Mouse (Mus musculus): ENCODE data around the gene Cd3g.
"Not testable (repeated sequence)": the region's sequence is repeated elsewhere in the genome, so short reads cannot be mapped to it uniquely, and the experiment has no call there.

Gene Cd3g

DNA sequence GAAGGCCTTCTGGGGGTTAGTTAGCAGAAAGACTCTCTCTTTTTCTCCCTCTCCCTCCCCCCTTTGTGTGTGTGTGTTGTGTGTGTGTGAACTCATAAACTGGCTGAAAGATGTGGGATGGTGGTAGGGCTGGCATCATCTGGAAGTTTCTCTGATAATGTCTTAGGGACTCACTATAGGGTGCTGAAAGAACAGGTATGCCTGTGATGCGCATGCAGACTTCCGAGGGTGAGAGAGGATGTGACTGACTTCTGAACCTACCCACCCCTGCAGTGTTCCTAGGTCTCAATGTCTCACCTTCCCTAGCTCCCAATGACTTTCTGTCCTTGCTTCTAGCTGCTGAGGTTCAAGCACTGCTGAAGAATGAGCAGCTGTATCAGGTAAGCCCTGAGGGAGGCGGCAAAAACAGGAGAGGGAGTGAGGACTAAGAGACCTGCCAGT, 5.5 kb upstream of the Cd3g start:
- peak; percentile 51 for DNase-seq

DNA sequence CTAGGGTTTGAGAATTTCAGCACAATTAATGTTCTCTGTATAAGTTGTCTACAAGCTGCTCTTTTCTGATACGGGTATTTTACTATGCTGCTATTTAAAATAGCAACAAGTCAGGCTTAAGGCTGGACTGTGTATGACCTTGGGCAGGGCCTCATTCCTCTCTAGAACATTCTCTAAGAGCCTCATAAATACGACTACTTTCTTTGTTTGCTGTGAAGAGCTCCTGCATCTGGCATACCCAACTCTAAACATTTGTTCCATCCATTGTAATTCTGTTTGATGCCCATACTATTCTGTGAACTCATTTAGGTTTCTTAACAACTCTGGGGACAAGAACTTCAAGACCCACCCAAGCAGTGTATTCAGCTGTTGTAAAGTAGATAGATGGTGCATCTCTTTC, 2.8 kb upstream of the Cd3g start:
- no peak for DNase-seq

DNA sequence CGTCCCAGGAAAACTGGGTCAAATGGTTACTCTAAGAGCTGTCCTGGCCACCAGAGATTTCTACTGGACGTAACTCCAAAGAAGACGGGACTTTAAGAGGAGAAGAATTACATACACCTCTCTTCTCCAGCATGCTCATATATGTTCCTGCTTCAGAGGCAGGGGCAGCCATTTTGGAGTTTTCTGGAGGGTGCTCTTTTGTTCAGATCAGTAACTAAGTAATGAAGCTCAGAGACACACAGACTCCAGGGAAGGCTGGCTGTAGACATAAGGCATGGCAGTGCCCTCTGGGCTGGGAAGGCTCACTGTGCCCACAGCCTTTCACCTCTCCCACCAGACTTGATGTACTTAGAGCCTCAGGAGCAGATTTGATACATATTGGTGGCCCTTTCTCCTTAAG, 2.3 kb upstream of the Cd3g start:
- DNase-seq: peak; percentile 58

DNA sequence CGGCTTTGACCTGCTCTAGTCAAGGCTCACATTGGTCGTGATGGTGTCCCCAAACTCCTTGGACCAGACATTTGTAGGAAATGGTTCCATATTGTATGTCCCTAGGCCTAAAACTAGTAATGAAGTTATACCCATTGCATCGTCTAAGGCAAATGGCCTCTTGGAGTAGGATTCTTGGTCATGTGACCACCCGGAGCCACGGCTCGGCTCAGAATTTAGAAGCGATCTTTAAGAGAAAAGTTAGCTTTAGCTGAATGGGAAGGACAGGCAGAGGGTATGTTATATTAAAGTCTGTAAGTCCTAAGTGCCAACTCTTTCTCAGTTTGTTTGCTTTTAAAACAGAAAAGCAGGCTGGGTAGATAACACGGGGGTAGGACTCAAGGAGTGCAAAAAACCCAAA, 1.9 kb upstream of the Cd3g start:
- no peak for DNase-seq

DNA sequence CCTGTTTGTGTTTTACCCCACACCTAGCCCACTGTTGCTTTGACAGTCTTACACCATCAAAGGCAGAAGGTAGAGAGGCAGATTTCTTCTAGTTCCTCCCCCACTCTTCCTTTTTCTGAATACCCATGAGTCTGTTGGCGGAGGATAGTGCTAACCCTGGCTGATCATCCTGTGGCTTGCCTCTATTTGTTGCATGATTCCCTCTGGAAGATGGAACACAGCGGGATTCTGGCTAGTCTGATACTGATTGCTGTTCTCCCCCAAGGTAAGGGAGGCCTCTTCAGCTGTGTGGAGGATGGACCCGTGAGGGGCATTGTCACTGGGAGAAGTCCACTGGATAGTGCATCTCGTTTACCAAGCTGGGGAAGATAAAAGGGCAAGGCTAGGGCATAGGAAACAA, 1.4 kb upstream of the Cd3g start, which contains the start of gene Cd3d:
TSS of gene Cd3d (plus strand) at position 111 of the 400 bp plus-strand sequence.
- DNase-seq: peak; percentile 64

DNA sequence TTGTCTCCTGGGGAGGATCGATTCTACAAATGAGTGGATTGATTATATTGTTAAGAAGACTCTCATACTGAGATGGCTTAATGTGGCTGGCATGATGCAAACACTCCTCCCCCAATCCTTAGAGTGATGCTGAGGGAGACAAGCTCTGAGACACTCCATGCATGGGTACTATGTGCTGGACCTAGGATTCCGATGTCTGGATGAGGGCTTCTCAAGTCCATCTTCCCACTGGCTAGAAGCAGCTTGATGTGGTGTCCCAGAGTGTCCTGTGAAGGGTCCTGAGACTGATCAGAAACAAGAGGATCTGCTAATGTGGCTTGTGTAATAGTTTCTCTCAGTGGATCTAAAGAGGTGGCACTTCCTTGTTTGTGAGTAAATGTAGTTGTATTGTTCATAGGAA, 873 bp upstream of the Cd3g start:
- peak; percentile 48 for DNase-seq

DNA sequence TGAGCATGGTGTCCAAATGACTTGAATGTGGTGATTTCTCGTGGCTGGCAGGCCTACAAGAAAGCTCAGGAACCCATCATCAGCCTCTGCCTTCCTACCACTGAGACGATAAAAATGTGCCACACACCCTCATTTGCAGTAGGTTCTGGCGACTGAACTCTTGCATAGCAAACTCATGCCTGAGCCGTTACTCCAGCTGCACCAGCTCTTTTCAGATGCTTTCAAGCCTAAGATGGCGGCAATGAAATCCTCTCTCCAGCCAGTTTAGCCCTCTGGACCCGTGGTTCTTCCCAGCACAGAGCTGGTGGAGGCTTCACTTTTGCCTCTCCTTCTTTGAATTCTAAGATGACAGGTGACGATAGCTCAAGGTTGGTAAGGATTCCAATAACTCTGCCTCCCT, 425 bp downstream of the Cd3g start:
- DNase-seq: peak; percentile 63

DNA sequence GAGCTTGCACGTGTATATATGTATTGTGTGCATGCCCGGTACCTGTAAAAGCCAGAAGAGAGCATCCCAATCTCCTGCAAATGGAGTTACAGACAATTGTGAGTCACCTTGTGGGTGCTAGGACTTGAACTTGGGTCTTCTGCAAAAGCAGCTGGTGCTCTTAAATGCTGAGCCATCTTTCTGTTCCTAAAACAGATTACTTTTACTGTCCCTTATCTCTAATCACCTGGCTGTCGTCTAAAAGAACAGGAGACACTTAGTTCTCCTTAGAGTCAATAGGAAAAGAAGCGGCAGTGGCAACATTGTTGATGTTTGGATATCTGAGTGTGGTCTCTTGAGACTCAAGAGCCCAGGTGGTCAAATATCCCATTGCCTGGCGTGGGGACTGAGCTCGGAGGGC, 2.4 kb downstream of the Cd3g start:
- DNase-seq: no peak

DNA sequence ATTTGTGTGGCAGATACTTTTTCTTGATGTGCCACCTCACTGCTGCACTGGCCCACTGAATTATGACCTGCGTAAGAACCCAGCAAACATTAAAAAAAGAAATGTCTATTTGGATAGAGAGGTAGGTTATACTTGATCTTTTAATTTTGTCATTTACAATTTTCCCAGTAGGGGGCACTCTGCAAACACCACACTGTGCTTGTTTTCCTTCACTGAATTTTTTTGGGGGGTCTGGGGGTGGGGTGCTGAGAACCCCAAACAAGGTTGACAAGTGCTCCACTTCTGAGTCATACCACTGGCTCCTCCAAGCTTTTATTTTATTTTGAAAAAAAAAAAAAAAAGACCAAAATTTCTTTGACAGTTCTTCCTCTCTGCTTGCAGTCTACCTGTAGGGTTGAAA, 10.8 kb downstream of the Cd3g start:
- DNase-seq: no peak

DNA sequence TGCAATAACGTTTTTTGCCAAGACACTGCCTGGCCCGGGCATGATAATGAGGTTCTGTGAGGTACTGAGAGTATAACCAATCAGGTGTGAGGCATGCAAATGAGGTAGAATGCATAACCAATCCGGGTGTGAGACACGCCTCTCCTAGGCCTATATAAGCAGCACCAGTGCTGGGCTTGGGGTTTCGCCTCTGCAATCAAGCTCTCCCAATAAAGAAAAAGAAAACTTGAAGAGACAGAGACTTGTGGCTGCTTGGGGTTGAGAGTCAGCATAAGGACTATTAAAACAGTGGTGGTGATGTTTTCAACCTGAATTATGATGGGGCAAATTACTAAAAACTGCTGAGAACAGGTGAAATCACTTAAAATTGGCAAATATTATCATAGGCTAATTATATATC, 12.5 kb downstream of the Cd3g start:
- not testable (repeated sequence) for DNase-seq

DNA sequence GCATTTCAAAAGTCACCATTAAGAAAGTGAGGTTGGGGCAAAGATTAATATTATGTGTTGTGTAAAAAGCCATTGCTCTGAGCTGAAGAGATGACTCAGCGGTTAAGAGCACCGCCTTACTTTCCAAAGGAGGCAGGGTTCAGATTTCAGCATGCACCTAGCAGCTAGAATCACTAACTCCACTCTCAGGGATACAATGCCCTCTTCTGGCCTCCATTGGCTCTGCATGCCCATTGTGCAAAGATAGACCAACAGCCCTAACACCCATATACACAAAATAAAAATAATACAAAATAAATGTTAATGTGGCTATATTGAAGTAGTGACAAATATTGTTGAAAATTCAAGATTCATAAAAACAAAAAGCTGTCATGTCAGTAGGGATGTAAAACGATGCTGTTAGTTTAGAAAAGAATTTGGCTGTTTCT, 13.4 kb downstream of the Cd3g start:
- peak; percentile 90 for DNase-seq

DNA sequence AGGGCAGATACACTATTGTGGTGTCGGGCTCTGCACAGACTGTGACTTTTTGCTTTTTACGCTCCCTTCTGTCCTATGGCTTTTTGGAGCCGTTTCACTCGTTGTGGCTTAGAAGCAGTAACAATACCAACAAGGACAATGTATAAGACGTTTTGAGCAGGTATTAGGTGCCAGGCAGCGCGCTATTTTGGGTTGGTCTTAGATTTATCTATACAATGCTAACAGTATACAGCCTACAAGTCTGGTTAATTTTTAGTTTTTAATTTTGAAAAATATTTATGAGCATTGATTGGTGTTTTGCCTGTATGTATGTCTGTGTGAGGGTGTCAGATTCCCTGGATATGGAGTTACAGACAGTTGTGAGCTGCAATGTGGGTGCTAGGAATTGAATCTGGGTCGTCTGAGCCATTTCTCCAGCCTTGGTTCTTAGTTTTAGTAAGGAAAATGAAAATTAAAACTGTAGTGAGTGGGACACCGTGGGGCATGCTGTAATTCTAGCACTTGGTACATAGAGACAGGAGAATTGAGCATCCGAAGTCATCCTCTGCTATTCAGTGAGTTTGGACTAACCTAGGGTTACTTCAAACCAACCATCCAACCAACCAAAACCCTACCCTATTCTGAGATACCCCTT, 14.3 kb downstream of the Cd3g start:
- no peak for DNase-seq

DNA sequence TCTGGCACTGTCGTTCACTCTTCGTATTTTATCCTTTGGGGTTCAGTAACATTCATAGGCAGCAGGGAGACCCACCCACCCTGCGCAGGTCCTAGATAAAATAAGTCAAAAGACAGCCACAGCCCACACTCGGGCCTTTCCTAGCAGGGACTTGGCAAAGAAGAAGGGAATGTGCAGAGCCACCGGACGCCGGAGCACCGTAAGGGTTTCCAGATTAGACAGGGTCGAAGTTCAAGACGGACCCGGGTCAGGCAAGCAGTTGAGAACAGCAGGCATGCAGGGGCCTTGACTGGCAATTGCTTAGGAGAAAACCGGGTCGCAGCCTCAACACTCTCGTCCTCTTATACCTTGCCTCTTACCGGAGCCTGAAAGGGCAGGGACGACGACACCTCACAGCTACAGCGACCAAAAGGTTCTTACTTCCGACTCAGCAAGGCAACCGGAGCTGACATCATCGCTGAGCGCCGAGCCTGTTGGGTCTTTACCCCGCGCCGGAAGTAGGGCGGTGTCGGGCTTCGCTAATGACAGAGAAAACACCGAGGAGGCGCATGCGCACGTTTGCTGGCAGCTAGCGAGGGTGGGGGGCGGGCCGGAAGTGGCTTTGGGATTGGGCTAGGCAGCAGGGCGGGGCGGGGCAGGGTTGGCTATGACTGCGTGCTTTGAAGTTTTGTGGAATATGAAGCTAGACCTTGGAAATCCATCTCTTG, 15.0 kb downstream of the Cd3g start, which contains the start of gene Ube4a:
TSS of gene Ube4a (minus strand) at position 475 of the 707 bp plus-strand sequence.
- DNase-seq: peak; percentile 99

DNA sequence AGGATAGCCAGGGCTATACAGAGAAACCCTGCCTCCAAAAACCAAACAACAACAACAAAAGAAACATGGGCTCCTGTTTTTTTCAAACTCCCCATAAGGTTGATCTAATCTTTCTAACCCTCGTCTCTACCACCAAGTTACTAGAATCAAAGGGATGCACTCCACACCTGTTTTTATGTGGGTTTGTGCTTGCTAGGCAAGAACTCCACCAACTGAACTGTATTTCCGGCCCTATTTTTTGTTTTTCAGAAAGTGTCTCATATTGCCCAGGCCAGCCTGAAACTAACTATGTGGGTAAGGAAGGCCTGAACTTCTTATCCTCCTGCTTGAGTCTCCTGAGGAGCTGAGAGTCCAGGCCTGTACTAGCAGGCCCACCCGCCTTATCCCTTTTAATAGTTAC, 25.8 kb downstream of the Cd3g start:
- DNase-seq: no peak

DNA sequence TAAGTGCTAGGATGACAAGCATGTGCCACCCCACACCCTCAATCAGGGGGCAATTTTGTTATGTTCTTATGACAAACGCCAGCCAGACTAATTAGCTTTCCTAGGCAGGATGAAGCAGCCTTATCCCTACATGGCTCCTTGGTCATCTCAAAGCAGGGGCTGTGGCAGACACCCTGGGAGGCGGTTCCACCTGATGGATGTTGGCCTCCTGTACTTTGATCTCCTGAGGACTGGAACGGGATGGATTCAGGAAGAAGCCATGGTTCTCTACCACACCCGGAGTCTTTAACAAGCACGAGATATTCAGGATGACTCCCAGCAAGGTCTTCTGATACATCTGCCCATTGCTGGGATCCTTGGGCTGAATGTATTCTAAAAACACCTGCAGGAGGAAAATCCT, 32.4 kb downstream of the Cd3g start:
- no peak for DNase-seq

DNA sequence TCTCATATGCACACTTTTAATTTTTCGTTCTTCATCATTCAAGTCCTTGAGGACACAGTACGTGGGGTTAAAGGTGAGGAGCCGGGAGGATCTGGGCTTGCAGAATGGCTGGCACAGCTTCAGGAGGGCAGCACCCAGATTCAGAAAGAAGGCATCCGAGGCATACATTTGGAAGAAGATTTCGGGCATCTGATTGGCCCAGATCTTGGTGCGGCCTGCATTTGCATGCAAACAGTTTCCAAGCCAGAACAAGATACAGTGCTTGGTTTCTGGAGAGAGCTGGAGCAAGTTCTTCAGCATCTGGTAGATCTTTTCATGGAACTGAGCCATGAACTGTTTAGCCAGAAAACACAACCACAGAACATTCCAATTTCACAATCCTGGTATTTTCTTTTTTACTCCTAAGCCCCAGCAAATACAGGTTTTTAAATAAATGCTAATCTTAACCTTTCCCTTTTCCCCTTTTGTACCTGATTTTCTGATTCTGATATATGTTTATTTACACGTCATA, 34.0 kb downstream of the Cd3g start:
- DNase-seq: no peak

DNA sequence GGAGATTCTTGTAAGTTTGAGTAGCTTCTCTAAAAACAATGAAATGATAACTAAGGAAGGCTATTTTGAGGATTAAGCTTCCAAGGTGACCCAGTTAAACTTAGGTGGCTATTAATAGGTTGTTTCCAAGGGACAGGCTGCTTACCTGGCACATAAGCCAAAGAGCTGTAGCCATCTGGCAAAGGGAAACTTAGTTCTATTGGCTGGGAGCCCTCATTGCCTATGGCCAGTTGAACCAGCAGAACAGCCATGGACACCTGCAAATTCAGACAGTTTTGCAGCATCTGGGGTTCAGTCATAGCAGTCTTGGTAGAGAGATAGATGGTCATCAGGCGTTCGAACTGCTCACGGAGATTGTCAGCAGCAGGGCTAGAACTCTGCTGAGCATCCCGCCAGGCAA, 37.8 kb downstream of the Cd3g start:
- DNase-seq: no peak

DNA sequence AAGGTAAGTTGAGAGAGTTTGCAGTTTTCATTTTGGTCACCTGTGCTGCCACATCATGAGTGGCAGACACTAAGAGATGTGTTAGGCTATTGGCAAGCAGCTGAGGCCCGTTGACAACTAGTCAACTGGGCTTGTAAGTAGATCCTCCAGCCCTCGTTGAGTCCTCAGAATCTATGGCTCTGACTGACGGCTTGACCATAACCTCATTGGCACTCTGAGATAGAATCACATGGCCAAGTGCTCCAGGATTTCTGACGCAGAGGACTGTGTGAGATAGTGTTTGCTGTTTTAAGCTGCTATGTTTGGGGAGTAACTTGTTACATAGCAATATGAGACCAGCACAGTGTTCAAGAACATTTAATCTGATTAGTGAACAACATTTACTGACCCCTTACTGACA, 38.5 kb downstream of the Cd3g start:
- no peak for DNase-seq

DNA sequence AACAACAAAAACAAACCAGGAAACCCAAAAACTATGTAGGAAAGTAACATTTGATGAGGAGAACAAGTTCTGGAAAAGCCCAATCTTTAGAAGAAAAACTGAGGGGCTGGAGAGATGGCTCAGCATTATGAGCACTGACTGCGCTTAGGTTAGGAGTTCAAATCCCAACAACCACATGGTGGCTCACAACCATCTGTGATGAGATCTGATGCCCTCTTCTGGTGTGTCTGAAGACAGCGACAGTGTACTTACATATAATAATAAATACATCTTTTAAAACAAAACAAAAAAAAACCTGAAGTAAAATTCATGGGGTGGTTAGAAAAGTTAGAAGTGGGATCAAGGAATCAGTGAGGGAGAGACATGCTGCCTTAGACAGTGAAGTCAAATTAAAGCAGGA, 58.7 kb downstream of the Cd3g start:
- no peak for DNase-seq

DNA sequence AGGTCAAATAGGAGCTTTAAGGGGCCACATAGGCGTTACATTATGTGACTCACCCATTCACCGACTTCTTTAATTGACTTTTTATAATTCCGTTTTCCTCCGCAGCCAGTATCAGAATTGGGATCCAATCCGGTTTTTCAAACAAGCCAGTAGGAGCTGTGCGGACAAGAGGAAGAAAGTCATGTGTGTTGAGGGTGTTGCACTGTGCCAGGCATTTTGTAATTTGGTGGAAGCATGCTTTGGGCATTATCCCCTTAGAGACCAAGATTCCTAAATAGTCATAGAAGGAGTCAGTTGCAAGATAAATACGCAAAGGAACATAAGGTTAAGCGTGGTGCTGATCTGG, 59.1 kb downstream of the Cd3g start:
- DNase-seq: no peak

DNA sequence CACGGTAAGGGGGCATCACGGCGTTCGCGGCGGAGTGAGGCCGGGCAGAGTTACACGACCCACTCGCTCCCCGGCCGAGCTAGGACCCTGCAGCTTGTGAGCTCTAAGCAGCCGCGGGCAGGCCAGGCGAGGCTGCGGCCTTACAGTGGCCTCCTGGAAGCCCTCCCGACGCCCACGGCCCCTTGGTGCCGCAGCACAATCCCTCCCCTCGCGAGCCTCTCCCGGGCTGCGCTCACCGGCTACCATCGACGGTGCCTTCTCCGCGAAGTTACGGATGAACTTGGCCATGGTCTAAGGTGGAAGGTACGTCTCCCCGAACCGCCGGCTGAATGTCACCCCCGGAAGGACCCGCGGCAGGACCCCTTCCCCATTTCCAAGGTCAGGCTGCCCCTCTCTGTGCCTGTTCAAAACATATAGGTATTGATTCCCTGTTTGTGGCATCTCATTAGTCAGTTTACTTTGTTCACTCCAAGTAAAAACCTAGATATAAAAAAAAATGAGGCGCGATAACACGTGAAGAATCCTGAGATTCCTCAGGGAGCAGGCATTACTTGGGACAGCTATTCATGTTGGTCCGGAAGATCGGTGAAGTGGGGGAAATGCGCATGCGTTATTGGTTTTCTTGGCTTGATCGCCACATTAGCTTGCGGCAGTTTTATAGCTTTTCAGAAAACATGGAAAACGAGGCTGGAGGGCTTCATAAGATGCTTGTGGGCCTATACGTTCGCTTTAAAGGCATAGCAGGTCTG, 59.7 kb downstream of the Cd3g start, which contains the start of gene Atp5l:
TSS of gene Atp5l (minus strand) at position 369 of the 749 bp plus-strand sequence.
- peak; percentile 86 for DNase-seq

DNA sequence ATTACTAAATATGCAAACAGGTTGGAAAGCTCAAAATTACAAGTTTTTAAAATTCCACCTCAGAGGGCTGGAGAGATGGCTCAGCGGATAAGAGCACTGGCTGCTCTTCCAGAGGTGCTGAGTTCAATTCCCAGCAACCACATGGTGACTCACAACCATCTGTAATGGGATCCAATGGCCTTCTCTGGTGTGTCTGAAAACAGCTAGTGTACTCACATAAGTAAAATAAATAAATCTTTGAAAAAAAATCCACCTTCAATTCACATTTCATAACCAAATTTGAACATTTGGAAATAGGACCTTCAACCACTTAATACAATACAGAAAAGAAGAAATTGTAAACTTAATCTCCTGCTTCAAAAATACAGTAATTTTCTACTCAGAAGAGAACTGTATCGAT, 60.6 kb downstream of the Cd3g start:
- no peak for DNase-seq

All from thymus, postnatal 4 days (tissue).